Mouse (Mus musculus): ENCODE results near the gene Gm3646. TPM values are rescaled to one million over a fixed set of nuclear protein-coding genes. Genes with fewer than 3 reads are reported as not detected.
A peak's percentile ranks its signal among the peaks of the same experiment; 100 is the strongest.

Gene Gm3646
- polyA plus RNA-seq, 2 experiments, result not detected

GRCm38 (mm10) chr1:39761211-39762024 is 43.7 kb downstream of the Gm3646 start:
- Histone ChIP-seq H3K27ac (no peak overlapping the region), H3K4me1 (replicated peaks; ENCODE audit: control insufficient read depth in 2 of 2, insufficient read depth in 2 of 2, low read length in 1 of 2) (peaks cover 0 to 16% of the 10 kb centered on the region in 2 experiments; a peak in 3 of 4 replicates), H3K36me3 (replicated peaks; ENCODE audit: control insufficient read depth, insufficient read depth, low read depth) (no peaks in the 10 kb centered on the region), H3K9ac (replicated peaks) (no peak overlapping the region), H3K27me3 (ENCODE audit: control insufficient read depth, insufficient read depth, low read length) (no peaks in the 10 kb centered on the region), H3K9me3 (ENCODE audit: control insufficient read depth, low read length) (no peaks in the 10 kb centered on the region), H3K4me2 (ENCODE audit: low read depth) (peak overlapping the region; percentile 45), H3K4me3 (ENCODE audit: insufficient read depth in 1 of 2, low read depth in 2 of 2, low read length in 2 of 2) (no peak overlapping the region)
- no peak for DNase-seq (ENCODE audit: low read depth in 3 of 3, low spot score in 3 of 3)
- WGBS (ENCODE audit: insufficient replicate concordance), result 4% methylated on average over 22 of the region's 22 CpGs
- ATAC-seq (ENCODE audit: insufficient read depth), result no peak; the same call in 1 of the 2 replicates
- TF ChIP-seq EP300 (IDR thresholded peaks at IDR 0.05; ENCODE audit: low read depth) (no peak), CTCF (IDR thresholded peaks at IDR 0.05; ENCODE audit: low read depth) (peak; percentile 67)

DNA sequence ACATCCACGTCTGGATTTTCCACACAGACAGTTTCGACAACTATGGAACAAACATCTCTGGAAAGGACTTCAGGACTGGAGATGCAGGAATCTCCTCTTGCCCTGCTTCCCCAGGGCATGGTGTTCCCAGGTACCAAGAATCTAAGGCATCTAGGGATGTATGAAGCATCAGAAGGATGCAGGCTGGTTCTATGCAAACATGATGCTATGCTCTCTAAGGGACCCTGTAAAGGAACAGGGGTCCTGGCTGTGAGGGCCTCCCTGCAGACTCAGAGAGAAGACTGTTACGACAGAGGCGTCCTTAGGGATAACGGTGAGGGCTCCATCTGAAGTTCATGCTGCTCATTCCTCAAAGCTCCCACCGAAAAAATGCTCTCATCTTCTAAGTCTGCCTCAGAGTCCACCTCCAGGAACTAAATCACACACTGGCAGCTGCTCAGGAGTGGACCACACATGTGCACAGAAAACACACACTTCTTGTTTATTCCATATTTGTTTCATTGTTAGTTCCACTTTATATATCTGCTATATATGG is 44.9 kb downstream of the Gm3646 start:
- Histone ChIP-seq H3K4me1 (replicated peaks; ENCODE audit: control insufficient read depth in 2 of 2, insufficient read depth in 2 of 2, low read length in 1 of 2) (peaks cover 0 to 16% of the 10 kb centered on the region in 2 experiments; a peak in 3 of 4 replicates), H3K27me3 (ENCODE audit: control insufficient read depth, insufficient read depth, low read length) (no peaks in the 10 kb centered on the region), H3K4me2 (ENCODE audit: low read depth) (no peak overlapping the region), H3K4me3 (ENCODE audit: insufficient read depth in 1 of 2, low read depth in 2 of 2, low read length in 2 of 2) (no peak overlapping the region), H3K36me3 (replicated peaks; ENCODE audit: control insufficient read depth, insufficient read depth, low read depth) (no peaks in the 10 kb centered on the region), H3K27ac (no peak overlapping the region), H3K9ac (replicated peaks) (no peak overlapping the region), H3K9me3 (ENCODE audit: control insufficient read depth, low read length) (no peaks in the 10 kb centered on the region)
- WGBS (ENCODE audit: insufficient replicate concordance), result 65% methylated on average over 6 of the region's 6 CpGs
- no peak for TF ChIP-seq EP300 (IDR thresholded peaks at IDR 0.05; ENCODE audit: low read depth)
- no peak for TF ChIP-seq CTCF (IDR thresholded peaks at IDR 0.05; ENCODE audit: low read depth)
- ATAC-seq (ENCODE audit: insufficient read depth), result no peak
- DNase-seq (ENCODE audit: low read depth in 3 of 3, low spot score in 3 of 3), result no peak

DNA sequence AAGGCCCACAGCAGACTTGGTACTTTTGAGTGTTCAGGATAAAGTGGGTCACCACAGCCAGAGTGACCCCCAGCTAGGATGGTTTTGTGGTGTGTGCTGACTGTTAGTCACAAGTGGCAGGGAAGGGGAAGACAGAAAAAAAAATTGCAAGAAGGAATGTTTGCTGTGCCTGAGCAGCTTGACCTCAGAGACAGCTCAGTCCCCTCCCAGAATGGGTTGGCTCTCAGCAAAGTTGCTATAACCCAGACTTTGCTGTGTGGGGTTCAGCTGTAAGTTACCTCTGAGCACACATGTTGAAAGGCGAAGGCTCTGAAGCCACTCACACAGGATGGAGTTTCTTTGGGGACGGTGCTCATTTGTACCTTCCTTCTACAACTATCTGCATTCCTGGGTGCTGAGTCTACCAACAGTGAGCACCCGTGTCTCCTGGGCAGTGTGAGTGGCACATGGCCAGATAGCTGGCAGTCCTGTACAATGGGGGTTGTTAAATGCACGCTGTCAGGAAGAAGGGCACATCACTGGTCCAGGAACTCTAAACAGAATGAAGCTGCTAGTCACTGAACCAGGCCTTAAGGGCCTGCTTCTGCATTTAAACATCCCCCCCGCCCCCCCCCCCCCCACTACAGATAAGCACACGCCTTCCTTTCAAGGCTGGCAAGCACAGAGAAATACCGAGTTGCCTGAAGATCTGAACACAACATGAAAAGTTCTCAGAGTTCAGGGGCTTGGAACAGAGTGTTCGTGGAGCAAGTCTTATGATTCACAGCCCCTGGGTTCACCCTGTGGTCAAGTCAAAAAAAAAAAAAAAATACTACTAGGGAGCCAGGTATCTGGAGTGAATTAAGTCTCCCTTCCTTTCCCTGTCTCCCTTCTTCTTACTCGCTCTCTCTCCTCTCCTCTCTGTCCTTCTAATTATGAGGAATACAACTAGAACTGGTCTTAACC is 45.6 kb downstream of the Gm3646 start:
- Histone ChIP-seq H3K9ac (replicated peaks) (no peak overlapping the region), H3K4me1 (replicated peaks; ENCODE audit: control insufficient read depth in 2 of 2, insufficient read depth in 2 of 2, low read length in 1 of 2) (peaks cover 0 to 21% of the 10 kb centered on the region in 2 experiments; a peak in 3 of 4 replicates), H3K9me3 (ENCODE audit: control insufficient read depth, low read length) (no peaks in the 10 kb centered on the region), H3K4me3 (ENCODE audit: insufficient read depth in 1 of 2, low read depth in 2 of 2, low read length in 2 of 2) (no peak overlapping the region), H3K4me2 (ENCODE audit: low read depth) (no peak overlapping the region), H3K36me3 (replicated peaks; ENCODE audit: control insufficient read depth, insufficient read depth, low read depth) (no peaks in the 10 kb centered on the region), H3K27me3 (ENCODE audit: control insufficient read depth, insufficient read depth, low read length) (no peaks in the 10 kb centered on the region), H3K27ac (no peak overlapping the region)
- no peak for TF ChIP-seq EP300 (IDR thresholded peaks at IDR 0.05; ENCODE audit: low read depth)
- TF ChIP-seq CTCF (IDR thresholded peaks at IDR 0.05; ENCODE audit: low read depth), result no peak
- ATAC-seq (ENCODE audit: insufficient read depth), result no peak
- WGBS (ENCODE audit: insufficient replicate concordance), result 27% methylated on average over 9 of the region's 9 CpGs
- DNase-seq (ENCODE audit: low read depth in 3 of 3, low spot score in 3 of 3), result no peak

- no peaks in the 10 kb centered on the region for H3K36me3 ChIP-seq (replicated peaks; ENCODE audit: control insufficient read depth, insufficient read depth, low read depth)
- H3K4me3 ChIP-seq (ENCODE audit: insufficient read depth in 1 of 2, low read depth in 2 of 2, low read length in 2 of 2), result no peak overlapping the region
- no peaks in the 10 kb centered on the region for H3K9me3 ChIP-seq (ENCODE audit: control insufficient read depth, low read length)
- WGBS (ENCODE audit: insufficient replicate concordance), result 59% methylated on average over 9 of the region's 9 CpGs
- H3K27ac ChIP-seq, result no peak overlapping the region
- peaks cover 3 to 26% of the 10 kb centered on the region in 2 experiments; a peak in 3 of 4 replicates for H3K4me1 ChIP-seq (replicated peaks; ENCODE audit: control insufficient read depth in 2 of 2, insufficient read depth in 2 of 2, low read length in 1 of 2)
- no peak overlapping the region for H3K4me2 ChIP-seq (ENCODE audit: low read depth)
- TF ChIP-seq EP300 (IDR thresholded peaks at IDR 0.05; ENCODE audit: low read depth), result no peak
- TF ChIP-seq CTCF (IDR thresholded peaks at IDR 0.05; ENCODE audit: low read depth), result no peak
- ATAC-seq (ENCODE audit: insufficient read depth) (no peak), DNase-seq (ENCODE audit: low read depth in 3 of 3, low spot score in 3 of 3) (no peak)
- H3K9ac ChIP-seq (replicated peaks), result no peak overlapping the region
- no peaks in the 10 kb centered on the region for H3K27me3 ChIP-seq (ENCODE audit: control insufficient read depth, insufficient read depth, low read length)
Observed at GRCm38 (mm10) chr1:39758244-39758643, 46.9 kb downstream of the Gm3646 start.
